Mouse (Mus musculus) heart, adult 2 months (tissue): Measurements from ENCODE around the gene Ern1.

Source experiments
- CTCF ChIP-seq: fragments of 200-600 bp; IDR thresholded peaks from 2 replicates; pipeline ENCODE4 v1.8.1; 2022; ENCODE audit warnings: antibody characterized with exemption, mild to moderate bottlenecking, moderate library complexity
- EP300 ChIP-seq: fragments of 200-500 bp; IDR thresholded peaks from 2 replicates; pipeline ENCODE4 v1.6.1; 2011; ENCODE audit warnings: low read depth, low read length, control low read depth; ENCODE audit not compliant: insufficient read depth

DNA sequence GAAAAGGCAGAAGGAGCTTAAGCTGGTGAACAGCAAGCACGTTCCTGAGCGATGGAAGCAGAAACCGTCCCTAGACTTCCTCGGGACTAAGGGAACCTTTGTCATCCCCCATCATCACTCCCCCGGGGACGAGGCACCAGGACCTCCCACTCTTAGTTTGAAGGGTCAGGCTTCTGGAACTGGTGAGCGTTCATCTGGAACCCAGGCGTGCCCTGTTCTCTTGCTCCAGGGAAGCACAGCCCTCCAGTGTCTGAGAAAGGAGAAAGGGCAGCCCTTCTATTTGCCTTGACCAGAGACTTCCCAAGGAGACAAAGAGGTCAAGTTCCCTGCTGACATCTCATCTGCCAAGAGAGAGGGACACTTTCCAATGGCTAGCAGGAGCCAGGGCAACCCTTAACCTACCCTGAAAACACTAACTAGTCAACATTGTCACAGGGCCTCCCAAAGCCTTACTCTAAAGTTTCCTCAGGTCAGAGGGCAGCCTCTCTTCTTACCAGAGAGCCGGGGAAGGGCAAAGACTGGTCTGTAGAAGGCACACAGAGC lies 44.7 kb upstream of the Ern1 start:
- no peak for TF ChIP-seq CTCF
- no peak for TF ChIP-seq EP300
